Mouse (Mus musculus): ENCODE measurements around the gene Dennd1c. TPM values are rescaled to one million over a fixed set of nuclear protein-coding genes. Genes with fewer than 3 reads are reported as not detected.
"Not testable (repeated sequence)": the region's sequence is repeated elsewhere in the genome, so short reads cannot be mapped to it uniquely, and the experiment has no call there.

Gene Dennd1c
- total RNA-seq, 2 experiments from 2014 or later, result 0.22 to 0.56 TPM

DNA sequence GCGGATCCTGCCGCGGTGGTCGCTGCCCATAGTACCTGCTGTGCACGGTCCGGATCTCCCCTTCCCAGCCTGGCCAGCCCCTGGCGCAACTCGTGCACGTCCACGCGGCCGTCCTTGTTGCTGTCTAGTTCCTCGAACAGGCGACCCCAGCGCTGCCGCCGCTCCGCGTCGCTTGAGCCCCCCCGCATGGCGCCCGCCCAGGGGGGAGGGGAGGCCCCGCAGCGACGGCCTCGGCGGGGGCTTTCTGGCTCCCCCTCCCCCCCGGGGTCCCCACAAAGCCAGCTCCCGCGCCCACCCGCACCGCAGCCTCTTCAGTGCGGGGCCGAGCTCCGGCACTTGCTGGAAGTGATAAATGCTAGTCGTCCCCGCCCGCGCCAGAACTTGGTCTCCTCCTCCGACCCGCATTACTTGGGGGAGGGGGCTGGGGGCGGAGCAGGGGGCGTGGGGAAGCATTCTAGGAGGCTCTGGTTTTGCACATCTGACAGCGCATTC, 18.8 kb downstream of the Dennd1c start, which contains the start of gene Slc25a23:
TSS of gene Slc25a23 (minus strand) at position 378 of the 492 bp plus-strand sequence.
- Histone ChIP-seq H3K4me3 (peak within 1 kb of the TSS; percentile 89), H3K27ac (peak within 1 kb of the TSS; percentile 87)
- intact Hi-C loops (cut with DNase I), result loop anchor here (2.0 to 10.0 kb wide), 3 partner anchors 27 to 227 kb away; partner anchors contain the start of genes Rfx2 and Vav1
- peak; percentile 84 for DNase-seq
- TF ChIP-seq CTCF (IDR thresholded peaks at IDR 0.05), result no peak

DNA sequence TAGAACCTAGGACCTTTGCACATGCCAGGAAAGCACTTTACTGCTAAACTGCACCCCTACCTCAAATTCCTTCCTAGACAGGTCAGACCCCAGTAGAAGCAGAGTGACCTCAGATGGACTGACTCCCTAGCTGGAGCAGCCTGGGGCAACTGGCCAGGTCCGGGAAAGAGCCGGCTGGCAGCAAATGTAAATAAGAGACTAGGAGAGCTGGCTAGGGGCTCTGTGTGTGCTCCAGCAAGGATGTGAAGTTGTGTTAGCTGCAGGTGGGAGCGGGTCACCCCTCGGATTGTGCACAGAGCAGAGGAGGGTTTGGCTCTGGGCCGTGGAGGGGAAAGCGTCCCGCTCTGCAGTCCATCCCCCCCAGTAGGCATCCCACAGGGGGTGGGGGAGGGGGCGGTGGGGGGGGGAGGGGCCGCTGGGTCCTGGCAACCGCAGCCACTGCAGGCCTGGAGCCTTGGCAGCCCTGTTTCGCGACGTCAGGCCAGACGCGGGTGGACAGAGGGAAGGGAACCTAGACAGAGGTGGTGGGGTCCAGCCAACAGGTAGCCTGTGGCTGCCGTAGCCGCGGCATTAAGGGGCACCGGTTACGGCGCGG, 19.3 kb downstream of the Dennd1c start, which contains the start of gene Crb3:
TSS of gene Crb3 (plus strand) at position 215 of the 595 bp plus-strand sequence.
- no peak for TF ChIP-seq CTCF (IDR thresholded peaks at IDR 0.05)
- peak; percentile 69 for DNase-seq
- Histone ChIP-seq H3K27ac (peak within 1 kb of the TSS; percentile 87), H3K4me3 (peak within 1 kb of the TSS; percentile 89)
- intact Hi-C loops (cut with DNase I), result loop anchor here (2.0 to 10.0 kb wide), 3 partner anchors 26 to 227 kb away; partner anchors contain the start of genes Rfx2 and Vav1

DNA sequence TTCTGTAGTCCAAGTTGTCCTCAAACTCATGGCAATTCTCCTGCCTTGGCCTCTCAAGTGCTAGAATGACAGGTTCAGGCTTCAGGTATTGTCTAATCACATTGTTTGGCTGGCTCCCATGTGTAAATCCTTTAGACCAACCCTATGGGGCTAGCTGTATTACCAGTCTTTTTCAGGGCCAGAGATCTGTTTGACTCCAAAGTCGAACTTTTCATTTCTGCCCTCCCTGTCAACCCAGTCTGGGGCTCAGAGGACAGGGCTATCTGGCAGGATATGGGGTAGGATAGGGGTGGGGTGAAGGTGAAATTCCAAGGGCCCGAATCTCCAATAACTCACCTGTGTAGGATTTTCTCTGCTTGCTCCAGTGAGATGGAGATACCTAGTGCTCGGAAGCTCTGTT, 22.1 kb downstream of the Dennd1c start:
- Histone ChIP-seq H3K4me3 (no peak overlapping the region), H3K27ac (no peak overlapping the region)
- intact Hi-C loops (cut with DNase I), result loop anchor here (5.0 to 10.0 kb wide), 2 partner anchors 219 to 224 kb away; partner anchors contain the start of genes Rfx2 and Vav1
- no peak for DNase-seq
- TF ChIP-seq CTCF (IDR thresholded peaks at IDR 0.05), result no peak

- intact Hi-C loops (cut with DNase I), result loop anchor here (10.0 kb wide), 1 partner anchor 223 kb away; the partner anchor contains the start of gene Vav1
- not testable (repeated sequence) for H3K4me3 ChIP-seq, DNase-seq, H3K27ac ChIP-seq
- TF ChIP-seq CTCF (IDR thresholded peaks at IDR 0.05), result peak; percentile 18; the same call in 1 of the 2 replicates
These were observed 26.6 kb downstream of the Dennd1c start for GRCm38 (mm10) chr17:57051679-57052078.

GRCm38 (mm10) chr17:57048816-57049215, 29.5 kb downstream of the Dennd1c start:
- H3K27ac ChIP-seq, result no peak overlapping the region
- DNase-seq, result no peak
- intact Hi-C loops (cut with DNase I), result no loop called here
- no peak overlapping the region for H3K4me3 ChIP-seq
- TF ChIP-seq CTCF (IDR thresholded peaks at IDR 0.05), result no peak

DNA sequence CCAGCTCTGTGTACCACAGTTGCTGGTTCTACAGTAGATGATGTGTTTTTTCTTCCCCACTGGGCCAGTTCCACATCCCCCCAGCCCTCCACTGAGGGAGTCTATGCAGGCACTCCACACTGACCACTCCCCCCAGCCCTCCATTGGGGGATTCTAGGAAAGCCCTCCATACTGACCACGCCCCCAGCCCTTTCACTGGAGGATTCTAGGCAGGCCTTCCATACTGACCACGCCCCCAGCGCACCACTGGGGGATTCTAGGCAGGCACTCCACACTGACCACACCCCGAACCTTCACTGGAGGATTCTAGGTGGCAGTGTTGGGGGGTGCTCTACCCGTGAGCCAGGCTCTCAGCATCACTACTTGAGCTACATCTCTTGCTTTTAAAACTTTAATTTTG, 30.9 kb downstream of the Dennd1c start:
- intact Hi-C loops (cut with DNase I), result no loop called here
- no peak overlapping the region for H3K27ac ChIP-seq
- no peak for DNase-seq

DNA sequence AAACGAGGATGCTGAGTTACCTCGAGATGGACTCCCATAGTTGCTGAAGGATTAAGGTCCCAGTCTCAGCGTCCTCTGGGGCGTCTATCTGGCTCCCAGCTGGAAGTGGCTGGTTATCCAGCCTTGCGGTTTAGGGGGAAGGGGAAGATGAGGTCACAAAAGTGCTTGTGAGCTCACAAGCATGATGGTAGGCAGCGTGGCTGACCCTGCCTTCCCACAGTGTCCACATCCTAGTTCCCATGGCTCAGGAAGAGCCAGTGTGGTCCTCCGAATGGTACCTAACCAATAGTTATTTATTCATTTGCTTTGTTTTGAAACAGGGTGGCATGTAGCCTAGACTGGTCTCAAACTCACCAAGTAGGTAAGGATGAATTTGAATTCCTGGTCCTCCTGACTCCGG, 36.8 kb downstream of the Dennd1c start, which contains the start of gene Slc25a41:
TSS of gene Slc25a41 (minus strand) at position 101 of the 400 bp plus-strand sequence.
- Histone ChIP-seq H3K4me3 (no peak within 1 kb of the TSS), H3K27ac (no peak within 1 kb of the TSS)
- TF ChIP-seq CTCF (IDR thresholded peaks at IDR 0.05), result no peak
- intact Hi-C loops (cut with DNase I), result no loop called here
- no peak for DNase-seq

More for the DNA sequence above, 30.9 kb downstream of the Dennd1c start:
- no peak for TF ChIP-seq CTCF (IDR thresholded peaks at IDR 0.05)
- no peak overlapping the region for H3K4me3 ChIP-seq

GRCm38 (mm10) chr17:57038978-57039377, 39.3 kb downstream of the Dennd1c start:
- intact Hi-C loops (cut with DNase I), result no loop called here
- Histone ChIP-seq H3K27ac (no peak overlapping the region), H3K4me3 (no peak overlapping the region)
- peak; percentile 26; the same call in 1 of the 2 replicates for TF ChIP-seq CTCF (IDR thresholded peaks at IDR 0.05)
- no peak for DNase-seq

- H3K4me3 ChIP-seq, result no peak overlapping the region
- no peak for TF ChIP-seq CTCF (IDR thresholded peaks at IDR 0.05)
- intact Hi-C loops (cut with DNase I), result loop anchor here (2.0 kb wide), 1 partner anchor 26 kb away; the partner anchor contains the start of genes Crb3 and Slc25a23
- no peak for DNase-seq
- H3K27ac ChIP-seq, result peak overlapping the region; percentile 90
These were observed 45.5 kb downstream of the Dennd1c start for GRCm38 (mm10) chr17:57032854-57033253.

DNA sequence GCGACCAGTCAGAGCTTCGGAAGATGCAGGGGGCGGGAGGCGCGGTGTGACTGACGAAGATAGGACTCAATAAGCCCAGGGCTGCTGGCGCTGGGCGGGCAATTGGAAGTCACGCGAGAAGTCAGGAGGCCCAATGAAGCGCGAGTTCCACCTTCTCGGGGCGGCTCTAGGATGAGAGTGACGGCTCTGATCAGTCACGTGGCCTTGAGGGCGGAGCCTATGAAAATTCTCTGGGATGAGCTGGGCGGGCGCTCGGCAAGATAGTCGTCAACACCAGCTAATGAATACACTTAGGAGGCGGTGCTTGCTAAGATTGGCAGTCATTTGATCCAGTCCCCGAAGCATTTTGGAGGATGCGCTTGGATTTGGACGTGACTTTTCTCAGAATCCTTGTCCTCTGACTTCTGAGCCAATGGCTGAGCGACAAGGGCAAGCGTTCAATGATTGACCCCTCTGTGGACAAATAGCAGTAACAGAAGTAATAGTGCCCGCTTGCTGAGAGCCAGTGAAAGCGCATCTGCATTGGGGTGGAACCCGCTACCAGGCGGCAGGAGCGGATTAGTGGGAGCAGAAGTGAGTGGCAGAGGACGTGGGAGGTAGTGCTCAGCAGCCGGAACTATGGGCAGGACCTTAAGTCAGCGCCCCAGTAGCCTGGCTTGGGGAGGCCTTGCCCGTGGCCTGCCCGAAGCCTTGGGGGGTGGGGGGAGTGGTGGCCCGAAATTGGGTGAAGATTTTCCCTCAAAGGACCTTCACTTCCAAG, 46.5 kb downstream of the Dennd1c start:
- peak overlapping the region; percentile 70 for H3K4me3 ChIP-seq
- intact Hi-C loops (cut with DNase I), result loop anchor here (2.0 kb wide), 1 partner anchor 27 kb away; the partner anchor contains the start of genes Crb3 and Slc25a23
- TF ChIP-seq CTCF (IDR thresholded peaks at IDR 0.05), result no peak
- peak; percentile 100 for DNase-seq
- peak overlapping the region; percentile 90 for H3K27ac ChIP-seq

DNA sequence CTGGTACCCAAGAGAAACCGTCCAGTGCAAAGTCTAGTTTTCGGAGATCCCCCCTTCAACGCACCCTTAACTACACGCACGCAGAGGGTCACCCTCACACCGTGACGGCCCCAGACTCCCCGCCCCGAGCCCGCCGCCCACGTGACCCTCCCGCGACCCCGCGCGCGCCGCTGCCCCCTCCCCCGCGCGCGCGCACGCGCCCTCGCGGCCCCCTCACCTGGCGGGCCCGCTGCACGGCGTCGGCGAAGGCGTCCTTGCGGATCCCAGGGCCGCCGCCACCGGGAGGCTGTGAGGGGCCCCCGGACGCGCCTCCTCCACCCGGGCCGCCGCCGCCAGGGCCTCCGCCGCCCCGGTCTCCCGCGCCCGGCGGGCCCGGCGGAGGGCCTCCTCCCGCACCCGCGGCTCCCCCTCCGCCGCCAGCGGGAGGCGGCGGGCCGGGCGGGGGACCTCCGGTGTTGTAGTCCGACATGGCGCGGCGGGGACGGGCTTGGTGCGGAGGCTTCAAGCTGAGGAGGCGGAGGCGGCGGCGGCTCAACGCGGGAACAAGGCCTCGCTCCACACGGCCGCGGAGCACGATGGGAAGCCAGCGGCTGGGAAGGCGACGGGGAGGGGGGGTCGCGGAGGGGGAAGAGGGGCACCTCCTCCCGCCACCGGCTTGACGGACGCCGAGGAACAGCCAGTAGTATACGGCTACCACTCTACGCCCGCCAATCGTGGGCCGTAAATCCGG, 47.2 kb downstream of the Dennd1c start, which contains the start of gene Khsrp:
TSS of gene Khsrp (minus strand) at position 592 of the 730 bp plus-strand sequence.
- Histone ChIP-seq H3K27ac (peak within 1 kb of the TSS; percentile 90), H3K4me3 (peak within 1 kb of the TSS; percentile 84)
- no peak for TF ChIP-seq CTCF (IDR thresholded peaks at IDR 0.05)
- peak; percentile 59 for DNase-seq
- intact Hi-C loops (cut with DNase I), result no loop called here

DNA sequence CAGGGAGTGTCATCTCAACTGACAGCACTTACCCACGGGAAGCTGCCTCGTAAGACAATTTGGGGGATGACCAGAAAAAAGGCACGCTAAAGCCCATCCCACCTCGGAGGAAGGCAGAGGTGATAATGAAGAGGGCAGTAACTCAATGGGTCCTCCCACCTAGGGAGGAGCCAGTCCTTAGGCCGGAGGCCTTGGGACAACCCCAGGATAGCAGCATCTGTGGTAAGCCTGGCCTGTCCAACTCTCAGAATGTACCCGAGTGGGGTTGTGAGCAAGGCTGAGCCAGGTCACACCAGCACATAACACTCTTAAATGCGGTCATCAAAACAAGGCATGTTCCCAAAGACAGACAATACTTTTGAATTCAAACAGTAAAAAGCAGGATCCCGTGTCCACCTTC, 48.6 kb downstream of the Dennd1c start:
- no peak for DNase-seq
- Histone ChIP-seq H3K4me3 (peak overlapping the region; percentile 84), H3K27ac (peak overlapping the region; percentile 89)
- intact Hi-C loops (cut with DNase I), result no loop called here
- no peak for TF ChIP-seq CTCF (IDR thresholded peaks at IDR 0.05)
